Mouse (Mus musculus): ENCODE results near the gene Rimbp2. TPM values are rescaled to one million over a fixed set of nuclear protein-coding genes. Genes with fewer than 3 reads are reported as not detected.
A peak's percentile ranks its signal among the peaks of the same experiment; 100 is the strongest.
"Not testable (repeated sequence)": the region's sequence is repeated elsewhere in the genome, so short reads cannot be mapped to it uniquely, and the experiment has no call there.

Rimbp2 gene
- polyA plus RNA-seq, 1 experiment: not detected

DNA sequence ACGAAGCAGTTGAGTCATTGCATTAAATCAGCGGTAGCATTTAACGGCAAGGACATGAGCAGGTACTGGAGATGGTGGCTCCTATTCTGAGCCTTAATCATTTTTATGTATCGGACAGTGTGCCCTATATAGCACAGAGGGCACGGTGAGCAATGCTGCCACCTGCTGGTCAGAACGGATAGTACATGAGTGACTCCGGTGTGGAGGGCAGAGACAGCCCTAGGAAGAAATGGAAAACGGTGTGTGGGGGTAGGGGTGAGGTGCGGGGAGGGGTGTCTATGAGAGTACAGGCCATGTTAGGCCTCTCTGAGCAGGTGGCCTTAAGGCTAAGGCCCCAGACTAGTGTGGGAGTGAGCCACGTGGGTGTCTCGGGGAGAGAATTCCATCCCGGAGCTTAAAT lies 28.3 kb upstream of the Rimbp2 start:
- H3K27me3 ChIP-seq (ENCODE audit: control insufficient read depth, insufficient read depth, low read length): no peaks in the 10 kb centered on the region
- H3K36me3 ChIP-seq (ENCODE audit: control insufficient read depth, insufficient read depth, low read length): no peaks in the 10 kb centered on the region
- TF ChIP-seq CTCF (IDR thresholded peaks at IDR 0.05; ENCODE audit: extremely low read depth, insufficient read depth, insufficient read length, insufficient replicate concordance) (peak; percentile 81; the same call in 1 of the 2 replicates), POLR2A (IDR thresholded peaks at IDR 0.05; ENCODE audit: low read depth, low read length) (no peak)
- H3K4me3 ChIP-seq (ENCODE audit: extremely low read depth, insufficient read depth, insufficient read length): no peak overlapping the region
- peak; percentile 26 to 64 for DNase-seq (ENCODE audit: low read depth in 1 of 2, low spot score in 2 of 2)
- H3K27ac ChIP-seq (ENCODE audit: insufficient read depth, low read length): no peak overlapping the region
- peaks cover 7% of the 10 kb centered on the region; the same call in 1 of the 2 replicates for H3K4me1 ChIP-seq (ENCODE audit: control insufficient read depth, insufficient read depth, insufficient read length)
- 39% methylated on average over 12 of the region's 12 CpGs for WGBS

DNA sequence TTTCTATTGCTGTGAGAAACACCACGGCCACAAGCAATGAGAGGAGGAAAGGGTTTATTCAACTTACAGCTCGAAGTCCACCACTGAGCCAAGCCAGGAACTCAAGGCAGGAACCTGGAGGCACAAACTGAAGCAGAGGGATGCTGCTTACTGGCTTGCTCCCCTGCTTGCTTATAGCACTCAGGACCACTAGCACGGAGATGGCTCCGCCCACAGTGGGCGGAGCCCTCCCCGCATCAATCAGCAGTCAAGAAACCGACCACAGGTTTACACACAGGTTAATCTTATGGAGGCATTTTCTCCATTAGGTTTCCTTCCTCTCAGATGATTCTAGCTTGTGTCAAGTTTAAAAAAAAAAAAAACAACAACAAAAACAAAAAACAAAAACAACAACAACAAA lies 27.6 kb upstream of the Rimbp2 start:
- Histone ChIP-seq H3K36me3 (ENCODE audit: control insufficient read depth, insufficient read depth, low read length) (no peaks in the 10 kb centered on the region), H3K4me3 (ENCODE audit: extremely low read depth, insufficient read depth, insufficient read length) (no peak overlapping the region), H3K27ac (ENCODE audit: insufficient read depth, low read length) (no peak overlapping the region), H3K4me1 (ENCODE audit: control insufficient read depth, insufficient read depth, insufficient read length) (peaks cover 7% of the 10 kb centered on the region; the same call in 1 of the 2 replicates), H3K27me3 (ENCODE audit: control insufficient read depth, insufficient read depth, low read length) (no peaks in the 10 kb centered on the region)
- DNase-seq (ENCODE audit: low read depth in 1 of 2, low spot score in 2 of 2): no peak
- no peak for TF ChIP-seq CTCF (IDR thresholded peaks at IDR 0.05; ENCODE audit: extremely low read depth, insufficient read depth, insufficient read length, insufficient replicate concordance)
- TF ChIP-seq POLR2A (IDR thresholded peaks at IDR 0.05; ENCODE audit: low read depth, low read length): no peak
- 70% methylated on average over 7 of the region's 7 CpGs for WGBS

DNA sequence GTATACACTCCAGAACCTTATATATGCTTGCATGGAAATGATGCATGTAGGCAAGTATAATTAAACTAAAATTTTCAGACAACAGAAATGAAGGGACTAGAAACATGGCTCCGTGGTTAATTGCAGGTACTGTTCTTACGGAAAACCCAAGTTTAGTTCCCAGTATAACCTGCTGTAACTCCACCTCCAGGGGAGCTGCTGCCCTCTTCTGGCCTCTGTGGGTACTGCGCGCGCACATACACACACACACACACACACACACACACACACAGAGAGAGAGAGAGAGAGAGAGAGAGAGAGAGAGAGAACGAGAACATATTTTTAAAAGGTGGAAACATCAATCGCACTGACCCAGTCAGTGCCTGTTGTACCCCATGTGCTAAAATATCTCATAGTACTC lies 25.7 kb upstream of the Rimbp2 start:
- Histone ChIP-seq H3K27me3 (ENCODE audit: control insufficient read depth, insufficient read depth, low read length) (no peaks in the 10 kb centered on the region), H3K36me3 (ENCODE audit: control insufficient read depth, insufficient read depth, low read length) (no peaks in the 10 kb centered on the region), H3K4me3 (ENCODE audit: extremely low read depth, insufficient read depth, insufficient read length) (no peak overlapping the region), H3K27ac (ENCODE audit: insufficient read depth, low read length) (no peak overlapping the region), H3K4me1 (ENCODE audit: control insufficient read depth, insufficient read depth, insufficient read length) (peaks cover 7% of the 10 kb centered on the region; the same call in 1 of the 2 replicates)
- DNase-seq (ENCODE audit: low read depth in 1 of 2, low spot score in 2 of 2): no peak
- WGBS: 94% methylated on average over 7 of the region's 7 CpGs
- no peak for TF ChIP-seq POLR2A (IDR thresholded peaks at IDR 0.05; ENCODE audit: low read depth, low read length)
- TF ChIP-seq CTCF (IDR thresholded peaks at IDR 0.05; ENCODE audit: extremely low read depth, insufficient read depth, insufficient read length, insufficient replicate concordance): no peak

DNA sequence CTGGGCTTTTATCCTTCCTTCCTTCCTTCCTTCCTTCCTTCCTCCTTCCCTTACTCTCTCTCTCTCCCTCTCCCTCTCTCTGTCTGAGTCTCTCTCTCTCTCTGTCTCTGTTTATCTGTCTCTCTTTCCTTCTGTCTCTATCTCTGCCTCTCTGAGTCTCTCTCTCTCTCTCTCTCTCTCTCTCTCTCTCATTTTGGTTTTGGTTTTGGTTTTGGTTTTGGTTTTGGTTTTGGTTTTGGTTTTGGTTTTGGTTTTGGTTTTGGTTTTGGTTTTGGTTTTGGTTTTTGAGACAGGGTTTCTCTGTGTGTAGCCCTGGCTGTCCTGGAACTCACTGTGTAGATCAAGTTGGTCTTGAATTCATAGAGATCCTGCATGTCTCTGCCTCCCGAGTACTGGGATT lies 24.2 kb upstream of the Rimbp2 start:
- H3K27ac ChIP-seq (ENCODE audit: insufficient read depth, low read length); DNase-seq (ENCODE audit: low read depth in 1 of 2, low spot score in 2 of 2); H3K36me3 ChIP-seq (ENCODE audit: control insufficient read depth, insufficient read depth, low read length); H3K4me1 ChIP-seq (ENCODE audit: control insufficient read depth, insufficient read depth, insufficient read length); H3K27me3 ChIP-seq (ENCODE audit: control insufficient read depth, insufficient read depth, low read length); H3K4me3 ChIP-seq (ENCODE audit: extremely low read depth, insufficient read depth, insufficient read length): not testable (repeated sequence)
- WGBS: 80% methylated on average over 1 of the region's 1 CpGs

DNA sequence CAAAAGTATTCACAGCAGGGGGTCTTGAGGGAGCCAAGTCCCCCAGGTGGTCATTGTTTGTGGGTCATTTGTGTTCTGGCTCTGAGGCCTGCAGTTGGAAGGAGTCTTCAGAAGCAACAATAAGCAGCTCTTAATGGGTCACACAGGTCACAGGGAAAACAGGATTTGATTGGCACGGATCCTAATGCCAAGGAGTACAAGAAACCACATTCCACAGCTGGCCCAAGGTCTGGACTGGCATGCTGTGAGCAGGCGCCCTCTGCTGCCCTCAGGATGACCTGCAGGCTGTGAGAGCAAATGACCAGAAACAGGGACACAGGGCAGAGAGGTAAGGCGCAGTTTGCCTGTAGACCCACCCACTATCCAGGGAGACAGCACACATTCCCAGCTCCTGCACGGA lies 23.0 kb upstream of the Rimbp2 start:
- no peak for DNase-seq (ENCODE audit: low read depth in 1 of 2, low spot score in 2 of 2)
- TF ChIP-seq CTCF (IDR thresholded peaks at IDR 0.05; ENCODE audit: extremely low read depth, insufficient read depth, insufficient read length, insufficient replicate concordance): 0 out of 2 replicates have a peak, but pooled peaks have one; percentile 4
- no peak for TF ChIP-seq POLR2A (IDR thresholded peaks at IDR 0.05; ENCODE audit: low read depth, low read length)
- Histone ChIP-seq H3K27me3 (ENCODE audit: control insufficient read depth, insufficient read depth, low read length) (no peaks in the 10 kb centered on the region), H3K4me1 (ENCODE audit: control insufficient read depth, insufficient read depth, insufficient read length) (no peaks in the 10 kb centered on the region), H3K4me3 (ENCODE audit: extremely low read depth, insufficient read depth, insufficient read length) (no peak overlapping the region), H3K36me3 (ENCODE audit: control insufficient read depth, insufficient read depth, low read length) (no peaks in the 10 kb centered on the region), H3K27ac (ENCODE audit: insufficient read depth, low read length) (no peak overlapping the region)
- 46% methylated on average over 4 of the region's 4 CpGs for WGBS

DNA sequence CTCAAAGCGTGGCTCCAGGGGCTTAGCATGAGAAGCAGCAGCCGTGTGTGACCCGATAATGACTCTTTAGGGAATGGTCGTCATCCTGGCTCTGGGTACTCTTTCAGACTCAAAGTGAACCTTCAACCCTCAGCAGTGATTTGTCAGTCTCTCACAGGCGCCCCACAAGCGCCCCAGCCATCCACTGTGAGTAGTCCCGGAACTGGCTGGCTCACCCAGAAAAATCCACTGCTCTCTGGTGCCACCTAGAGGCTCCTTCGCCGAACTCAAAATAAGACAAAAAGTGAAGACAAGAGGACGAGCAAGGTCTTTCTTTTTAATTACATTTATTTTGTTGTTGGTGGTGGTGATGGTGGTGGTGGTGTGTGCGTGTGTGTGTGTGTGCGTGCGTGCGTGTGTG lies 18.0 kb upstream of the Rimbp2 start:
- TF ChIP-seq CTCF (IDR thresholded peaks at IDR 0.05; ENCODE audit: extremely low read depth, insufficient read depth, insufficient read length, insufficient replicate concordance) (peak; percentile 47; the same call in 1 of the 2 replicates), POLR2A (IDR thresholded peaks at IDR 0.05; ENCODE audit: low read depth, low read length) (no peak)
- 23% methylated on average over 14 of the region's 14 CpGs for WGBS
- no peaks in the 10 kb centered on the region for H3K4me1 ChIP-seq (ENCODE audit: control insufficient read depth, insufficient read depth, insufficient read length)
- H3K4me3 ChIP-seq (ENCODE audit: extremely low read depth, insufficient read depth, insufficient read length): no peak overlapping the region
- no peaks in the 10 kb centered on the region for H3K27me3 ChIP-seq (ENCODE audit: control insufficient read depth, insufficient read depth, low read length)
- peak; percentile 12 to 41 for DNase-seq (ENCODE audit: low read depth in 1 of 2, low spot score in 2 of 2)
- H3K27ac ChIP-seq (ENCODE audit: insufficient read depth, low read length): no peak overlapping the region
- H3K36me3 ChIP-seq (ENCODE audit: control insufficient read depth, insufficient read depth, low read length): no peaks in the 10 kb centered on the region

DNA sequence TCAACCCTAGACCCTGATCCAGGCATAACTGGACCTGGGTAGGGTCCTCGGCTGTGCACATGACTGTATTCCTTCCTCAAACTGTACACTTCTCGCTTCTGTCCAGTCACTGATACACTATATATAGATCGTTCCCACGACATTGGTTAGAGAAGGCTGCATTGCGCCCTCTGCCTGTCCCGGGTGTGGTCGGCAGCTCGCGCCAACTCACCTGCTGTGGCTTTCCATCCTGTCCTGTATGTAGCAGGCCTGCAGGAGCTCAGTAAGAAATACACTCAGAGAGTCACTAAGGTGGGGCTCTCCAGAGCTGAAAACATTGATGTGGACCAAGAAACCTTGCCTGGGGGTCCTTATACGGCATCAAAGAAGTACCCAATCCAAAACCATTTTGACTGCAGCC lies 17.6 kb upstream of the Rimbp2 start:
- DNase-seq (ENCODE audit: low read depth in 1 of 2, low spot score in 2 of 2): no peak
- no peak overlapping the region for H3K4me3 ChIP-seq (ENCODE audit: extremely low read depth, insufficient read depth, insufficient read length)
- no peak for TF ChIP-seq POLR2A (IDR thresholded peaks at IDR 0.05; ENCODE audit: low read depth, low read length)
- TF ChIP-seq CTCF (IDR thresholded peaks at IDR 0.05; ENCODE audit: extremely low read depth, insufficient read depth, insufficient read length, insufficient replicate concordance): no peak
- no peak overlapping the region for H3K27ac ChIP-seq (ENCODE audit: insufficient read depth, low read length)
- H3K36me3 ChIP-seq (ENCODE audit: control insufficient read depth, insufficient read depth, low read length): no peaks in the 10 kb centered on the region
- no peaks in the 10 kb centered on the region for H3K4me1 ChIP-seq (ENCODE audit: control insufficient read depth, insufficient read depth, insufficient read length)
- WGBS: 77% methylated on average over 10 of the region's 10 CpGs
- H3K27me3 ChIP-seq (ENCODE audit: control insufficient read depth, insufficient read depth, low read length): no peaks in the 10 kb centered on the region

Data from spleen, adult 2 months (tissue).